ENCODE assay signal across 17 mouse cellular contexts in the genomic region with DNA sequence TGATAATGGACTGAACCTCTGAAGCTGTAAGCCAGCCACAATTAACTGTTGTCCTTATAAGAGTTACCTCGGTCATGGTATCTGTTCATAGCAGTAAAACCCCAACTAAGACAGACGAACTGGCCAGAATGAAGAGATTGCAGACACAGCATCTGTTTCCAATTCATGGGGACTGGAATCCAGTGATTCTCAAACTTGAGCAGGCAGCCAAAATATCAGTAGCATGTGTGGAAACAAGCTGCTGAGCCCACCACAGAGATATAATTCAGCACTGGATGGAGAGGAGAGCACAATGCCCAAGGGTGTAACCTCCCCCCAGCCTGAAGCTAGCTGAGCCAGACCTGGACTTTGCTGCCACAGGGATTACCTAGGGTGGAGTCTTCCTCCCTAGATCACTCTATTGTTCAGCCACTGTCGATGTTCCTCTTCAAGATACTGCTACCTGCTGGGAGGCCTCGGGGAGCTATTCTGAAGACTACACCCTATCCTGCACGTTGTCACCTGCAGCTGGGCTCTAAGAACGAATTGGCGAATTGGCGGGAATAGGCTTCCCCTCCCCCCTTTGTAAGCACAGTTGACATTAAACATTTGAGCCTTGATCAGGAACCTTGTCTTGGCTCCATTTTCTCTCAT.
"Had no signal": no experiment of that assay in that cellular context is flagged by ENCODE, and none has a peak within 500 bp of the region (broad histone marks: within the 10 kb centered on the region; RNA-seq: fewer than 3 reads in every experiment).

No protein-coding gene starts in this region.

- H3K27ac ChIP-seq: limb, embryonic 15.5 days; liver, embryonic 12.5 days; macrophage; midbrain, embryonic 12.5 days; neural tube, embryonic 13.5 days; stomach, embryonic 15.5 days had no signal

- H3K36me3 ChIP-seq: limb, embryonic 15.5 days; liver, embryonic 12.5 days; midbrain, embryonic 12.5 days; neural tube, embryonic 13.5 days; stomach, embryonic 15.5 days had no signal

- H3K4me1 ChIP-seq: limb, embryonic 15.5 days; liver, embryonic 12.5 days; megakaryocyte, embryonic 14.5 days; midbrain, embryonic 12.5 days; neural tube, embryonic 13.5 days; stomach, embryonic 15.5 days had no signal

- H3K9ac ChIP-seq: limb, embryonic 15.5 days; liver, embryonic 12.5 days; lung, embryonic 14.5 days; midbrain, embryonic 12.5 days; neural tube, embryonic 13.5 days; stomach, embryonic 15.5 days had no signal

- H3K27me3 ChIP-seq: limb, embryonic 15.5 days; liver, embryonic 12.5 days; megakaryocyte, embryonic 14.5 days; midbrain, embryonic 12.5 days; neural tube, embryonic 13.5 days; stomach, embryonic 15.5 days had no signal

- ATAC-seq: liver, embryonic 12.5 days; midbrain, embryonic 16.5 days had no signal

- DNase-seq: kidney, postnatal 25 days; left cerebral cortex, postnatal 4 days; lung, embryonic 14.5 days; lung, postnatal 10 days; retina, postnatal 1 day; right cerebral cortex, postnatal 4 days; spleen, adult 18-20 months; thymus, adult 2 months; thymus, postnatal 25 days had no signal

- H3K4me3 ChIP-seq: limb, embryonic 15.5 days; liver, embryonic 12.5 days; megakaryocyte, embryonic 14.5 days; midbrain, embryonic 12.5 days; neural tube, embryonic 13.5 days; stomach, embryonic 15.5 days had no signal

- H3K9me3 ChIP-seq: limb, embryonic 15.5 days; liver, embryonic 12.5 days; midbrain, embryonic 12.5 days; neural tube, embryonic 13.5 days; stomach, embryonic 15.5 days had no signal

- H3K4me2 ChIP-seq: limb, embryonic 15.5 days; liver, embryonic 12.5 days; lung, embryonic 14.5 days; midbrain, embryonic 12.5 days; neural tube, embryonic 13.5 days; stomach, embryonic 15.5 days had no signal
